Mouse (Mus musculus): ENCODE data around the gene Pcgf3. TPM values are rescaled to one million over a fixed set of nuclear protein-coding genes. Genes with fewer than 3 reads are reported as not detected.

Gene Pcgf3
- 6.4 TPM for polyA plus RNA-seq (2014; fragmentation: Illumina TruSeq; extraction: RNeasy Lipid Tissue Mini Kit (QIAGEN cat#74804); ENCODE audit: insufficient read depth, low read depth, low replicate concordance)

GRCm38 (mm10) chr5:108461082-108462065 is at the start of gene Pcgf3:
Gene Pcgf3, plus strand, starts transcription at chr5:108461232.

GRCm38 (mm10) chr5:108433804-108434587 is 27.0 kb upstream of the Pcgf3 start, which contains the start of gene Atp5k:
Gene Atp5k, minus strand, starts transcription at chr5:108434448.

GRCm38 (mm10) chr5:108448785-108449668 is 12.0 kb upstream of the Pcgf3 start, which contains the start of gene Mfsd7a:
Gene Mfsd7a, minus strand, starts transcription at chr5:108448891.

GRCm38 (mm10) chr5:108549489-108550206 is 88.6 kb downstream of the Pcgf3 start, which contains the start of gene Cplx1:
Gene Cplx1, minus strand, starts transcription at chr5:108550024.

Other genes starting within 250 kb of the Pcgf3 start
- 22.6 TPM for gene Dr1, start 192.3 kb upstream of the Pcgf3 start, polyA plus RNA-seq (2014; fragmentation: Illumina TruSeq; extraction: RNeasy Lipid Tissue Mini Kit (QIAGEN cat#74804); ENCODE audit: insufficient read depth, low read depth, low replicate concordance)
- gene Pigg, start 148.6 kb upstream of the Pcgf3 start, polyA plus RNA-seq (2014; fragmentation: Illumina TruSeq; extraction: RNeasy Lipid Tissue Mini Kit (QIAGEN cat#74804); ENCODE audit: insufficient read depth, low read depth, low replicate concordance) = 4.5 TPM
- 0.82 TPM for gene Gm42517, start 93.3 kb upstream of the Pcgf3 start, polyA plus RNA-seq (2014; fragmentation: Illumina TruSeq; extraction: RNeasy Lipid Tissue Mini Kit (QIAGEN cat#74804); ENCODE audit: insufficient read depth, low read depth, low replicate concordance)
- not detected for gene Pde6b, start 72.8 kb upstream of the Pcgf3 start, polyA plus RNA-seq (2014; fragmentation: Illumina TruSeq; extraction: RNeasy Lipid Tissue Mini Kit (QIAGEN cat#74804); ENCODE audit: insufficient read depth, low read depth, low replicate concordance)
- gene Atp5k, start 26.8 kb upstream of the Pcgf3 start, polyA plus RNA-seq (2014; fragmentation: Illumina TruSeq; extraction: RNeasy Lipid Tissue Mini Kit (QIAGEN cat#74804); ENCODE audit: insufficient read depth, low read depth, low replicate concordance) = 553 TPM
- 2.9 TPM for gene Mfsd7a, start 12.3 kb upstream of the Pcgf3 start, polyA plus RNA-seq (2014; fragmentation: Illumina TruSeq; extraction: RNeasy Lipid Tissue Mini Kit (QIAGEN cat#74804); ENCODE audit: insufficient read depth, low read depth, low replicate concordance)
- not detected for gene Cplx1, start 88.8 kb downstream of the Pcgf3 start, polyA plus RNA-seq (2014; fragmentation: Illumina TruSeq; extraction: RNeasy Lipid Tissue Mini Kit (QIAGEN cat#74804); ENCODE audit: insufficient read depth, low read depth, low replicate concordance)
- 33.9 TPM for gene Gak, start 168.5 kb downstream of the Pcgf3 start, polyA plus RNA-seq (2014; fragmentation: Illumina TruSeq; extraction: RNeasy Lipid Tissue Mini Kit (QIAGEN cat#74804); ENCODE audit: insufficient read depth, low read depth, low replicate concordance)
- 11.5 TPM for gene Tmem175, start 168.5 kb downstream of the Pcgf3 start, polyA plus RNA-seq (2014; fragmentation: Illumina TruSeq; extraction: RNeasy Lipid Tissue Mini Kit (QIAGEN cat#74804); ENCODE audit: insufficient read depth, low read depth, low replicate concordance)
- gene Idua, start 199.1 kb downstream of the Pcgf3 start, polyA plus RNA-seq (2014; fragmentation: Illumina TruSeq; extraction: RNeasy Lipid Tissue Mini Kit (QIAGEN cat#74804); ENCODE audit: insufficient read depth, low read depth, low replicate concordance) = 6.7 TPM
- gene Dgkq, start 208.4 kb downstream of the Pcgf3 start, polyA plus RNA-seq (2014; fragmentation: Illumina TruSeq; extraction: RNeasy Lipid Tissue Mini Kit (QIAGEN cat#74804); ENCODE audit: insufficient read depth, low read depth, low replicate concordance) = 4.6 TPM
- gene Slc26a1, start 214.3 kb downstream of the Pcgf3 start, polyA plus RNA-seq (2014; fragmentation: Illumina TruSeq; extraction: RNeasy Lipid Tissue Mini Kit (QIAGEN cat#74804); ENCODE audit: insufficient read depth, low read depth, low replicate concordance) = not detected
- gene Fgfrl1, start 231.2 kb downstream of the Pcgf3 start, polyA plus RNA-seq (2014; fragmentation: Illumina TruSeq; extraction: RNeasy Lipid Tissue Mini Kit (QIAGEN cat#74804); ENCODE audit: insufficient read depth, low read depth, low replicate concordance) = 16.8 TPM